Mouse (Mus musculus): ENCODE measurements around the gene Ppm1j. TPM values are rescaled to one million over a fixed set of nuclear protein-coding genes. Genes with fewer than 3 reads are reported as not detected.

Gene Ppm1j
- polyA plus RNA-seq, 1 experiment from 2014 or later: 3.5 TPM

DNA sequence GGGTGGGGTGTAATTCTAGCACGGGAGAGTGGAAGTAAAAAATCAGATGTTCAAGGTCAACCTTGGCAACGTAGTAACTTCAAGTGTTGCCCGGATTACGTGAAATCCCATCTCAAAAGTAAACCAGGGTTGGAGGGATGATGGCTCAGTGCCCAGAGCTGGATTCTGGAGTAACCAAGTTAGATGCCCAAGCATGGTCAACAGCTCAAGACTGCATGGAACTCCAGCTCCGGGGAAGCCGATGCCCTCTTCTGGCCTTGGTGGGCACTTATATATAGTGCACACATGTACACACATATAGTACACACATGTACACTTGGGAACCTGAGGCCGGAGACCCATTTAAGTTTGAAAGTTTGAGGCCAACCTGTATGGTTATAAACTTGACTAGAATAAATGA, 35.3 kb downstream of the Ppm1j start:
- 96% methylated on average over 7 of the region's 7 CpGs for WGBS
- H3K27me3 ChIP-seq: no peaks in the 10 kb centered on the region
- H3K27ac ChIP-seq: no peak overlapping the region
- H3K36me3 ChIP-seq: 0 out of 2 replicates have a peak, but pooled peaks cover 3% of the 10 kb centered on the region
- peaks cover 27% of the 10 kb centered on the region for H3K4me1 ChIP-seq
- no peak for ATAC-seq (ENCODE audit: insufficient number of reproducible peaks, insufficient read depth, low FRiP score, low TSS enrichment, low read depth)
- H3K9ac ChIP-seq: no peak overlapping the region
- H3K4me2 ChIP-seq: peak overlapping the region; percentile 5; the same call in 1 of the 2 replicates
- H3K9me3 ChIP-seq: no peaks in the 10 kb centered on the region
- no peak overlapping the region for H3K4me3 ChIP-seq

DNA sequence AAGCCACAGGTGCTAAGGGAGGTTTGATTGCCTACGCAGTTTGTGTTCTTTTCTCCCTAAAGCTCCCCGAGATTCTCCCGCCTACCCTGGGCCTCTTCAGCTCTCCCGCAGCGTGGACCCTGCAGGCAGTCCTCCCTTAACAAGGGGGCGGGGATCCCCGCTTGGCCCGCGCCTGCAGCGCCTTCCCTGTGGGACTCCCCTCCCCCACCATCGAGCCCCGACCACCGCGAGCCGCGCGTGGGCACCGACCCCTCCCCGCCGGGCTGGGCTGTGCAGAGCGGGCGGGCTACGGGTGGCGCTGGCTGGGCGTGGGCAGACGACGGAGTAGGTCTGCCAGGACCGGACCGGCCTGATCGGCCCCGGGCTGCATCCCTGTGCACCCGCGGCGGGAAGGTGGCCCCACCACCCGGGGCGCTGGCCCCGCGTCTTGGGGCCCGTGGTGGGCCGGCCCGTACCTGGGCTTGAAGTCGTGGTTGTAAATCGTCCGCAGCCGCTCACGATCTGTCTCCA, 36.7 kb downstream of the Ppm1j start:
- peak overlapping the region; percentile 95 for H3K27ac ChIP-seq
- peak overlapping the region; percentile 79 for H3K4me3 ChIP-seq
- H3K4me1 ChIP-seq: peaks cover 27% of the 10 kb centered on the region
- no peaks in the 10 kb centered on the region for H3K9me3 ChIP-seq
- H3K9ac ChIP-seq: peak overlapping the region; percentile 95
- H3K36me3 ChIP-seq: peaks cover 14% of the 10 kb centered on the region
- peak overlapping the region; percentile 82 for H3K4me2 ChIP-seq
- WGBS: 0% methylated on average over 38 of the region's 46 CpGs
- ATAC-seq (ENCODE audit: insufficient number of reproducible peaks, insufficient read depth, low FRiP score, low TSS enrichment, low read depth): peak; percentile 80
- H3K27me3 ChIP-seq: no peaks in the 10 kb centered on the region

DNA sequence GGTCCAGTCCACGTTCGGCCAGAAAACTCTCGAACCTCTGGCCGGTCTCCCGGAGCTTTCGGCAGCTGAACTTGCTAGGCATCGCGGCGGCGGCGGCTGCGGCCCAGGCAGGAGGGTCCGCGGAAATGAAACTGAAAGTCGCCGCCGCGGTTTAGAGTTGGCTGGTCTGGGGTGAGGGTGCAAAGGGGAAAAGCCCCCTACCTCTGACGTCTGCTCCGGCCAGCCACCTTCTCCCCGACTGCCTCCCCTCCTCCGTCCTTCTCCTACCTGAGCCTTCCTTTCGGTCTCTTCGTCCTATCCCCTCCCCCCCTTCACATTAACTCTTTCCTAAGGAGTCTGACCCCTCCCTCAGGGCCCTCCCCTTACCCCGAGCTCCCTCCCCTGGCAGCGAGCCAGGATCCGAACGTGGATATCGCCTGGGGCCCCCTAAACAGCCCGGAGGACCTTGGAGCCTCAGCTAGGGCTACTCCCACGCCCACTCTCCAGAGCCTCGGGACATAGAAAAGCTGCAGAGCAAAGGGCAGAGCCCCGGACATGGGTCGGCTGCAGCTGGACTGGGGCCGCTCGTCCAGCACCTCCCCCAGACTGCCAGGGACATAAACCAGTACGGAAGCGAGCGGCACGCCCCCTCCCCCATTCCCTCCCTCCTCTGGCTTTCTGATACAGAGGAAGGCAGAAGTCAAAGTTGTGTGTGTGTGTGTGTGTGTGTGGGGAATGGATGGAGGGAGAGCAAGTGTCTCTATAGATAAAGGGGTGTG, 37.3 kb downstream of the Ppm1j start, which contains the start of gene Mov10:
Mov10 (minus strand) TSS at position 573 of the 758 bp plus-strand sequence.
- peak within 1 kb of the TSS; percentile 95 for H3K27ac ChIP-seq
- ATAC-seq (ENCODE audit: insufficient number of reproducible peaks, insufficient read depth, low FRiP score, low TSS enrichment, low read depth): peak; percentile 70
- H3K4me3 ChIP-seq: peak within 1 kb of the TSS; percentile 79
- H3K9ac ChIP-seq: peak within 1 kb of the TSS; percentile 95
- no peaks in the 10 kb centered on the region for H3K9me3 ChIP-seq
- under 1% methylated on average over 40 of the region's 40 CpGs for WGBS
- peaks cover 27% of the 10 kb centered on the region for H3K4me1 ChIP-seq
- H3K36me3 ChIP-seq: peaks cover 16% of the 10 kb centered on the region
- H3K27me3 ChIP-seq: no peaks in the 10 kb centered on the region
- H3K4me2 ChIP-seq: peak within 1 kb of the TSS; percentile 82

DNA sequence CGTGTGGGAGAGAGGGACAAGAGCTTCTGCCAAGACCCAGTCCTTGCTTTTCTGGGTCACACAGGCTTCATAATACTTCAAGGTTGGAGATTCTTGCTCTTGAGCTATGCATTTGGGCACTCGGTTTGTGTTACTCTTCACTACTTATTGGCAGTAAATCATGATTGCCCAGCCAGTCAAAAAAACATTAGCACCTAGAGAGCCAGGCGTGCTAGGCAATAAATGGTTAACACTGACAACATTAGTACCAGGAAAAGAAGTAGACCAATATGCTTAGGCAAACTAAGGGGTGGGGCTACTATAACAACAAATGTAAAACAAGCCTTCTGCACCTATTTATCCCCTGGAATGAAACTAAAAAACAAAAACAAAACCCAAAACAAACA, 37.9 kb downstream of the Ppm1j start:
- H3K36me3 ChIP-seq: peaks cover 16% of the 10 kb centered on the region
- ATAC-seq (ENCODE audit: insufficient number of reproducible peaks, insufficient read depth, low FRiP score, low TSS enrichment, low read depth): no peak
- H3K4me1 ChIP-seq: peaks cover 27% of the 10 kb centered on the region
- 7% methylated on average over 3 of the region's 3 CpGs for WGBS
- peak overlapping the region; percentile 82 for H3K4me2 ChIP-seq
- no peaks in the 10 kb centered on the region for H3K9me3 ChIP-seq
- H3K27ac ChIP-seq: peak overlapping the region; percentile 95
- peak overlapping the region; percentile 95 for H3K9ac ChIP-seq
- no peaks in the 10 kb centered on the region for H3K27me3 ChIP-seq
- peak overlapping the region; percentile 79 for H3K4me3 ChIP-seq

DNA sequence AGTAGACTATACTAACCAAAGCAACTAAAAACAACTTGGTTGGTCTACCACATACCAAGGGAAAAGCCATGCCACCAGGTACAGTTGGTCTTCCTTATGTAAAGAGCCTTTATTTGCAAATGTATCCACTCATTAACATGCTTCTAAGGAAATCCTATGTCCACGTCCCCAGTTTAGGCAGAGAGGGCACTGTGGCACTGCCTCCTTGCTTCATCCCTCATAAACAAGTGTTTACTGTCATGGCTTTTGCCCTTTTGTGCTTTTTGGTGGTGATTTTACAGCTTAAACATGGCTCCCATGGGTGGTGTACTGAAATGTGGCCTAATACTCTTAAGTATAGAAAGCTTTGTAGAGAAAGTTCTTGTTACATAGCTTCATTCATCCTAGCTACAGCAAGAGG, 39.6 kb downstream of the Ppm1j start:
- WGBS: 58% methylated on average over 1 of the region's 1 CpGs
- no peak overlapping the region for H3K4me3 ChIP-seq
- no peaks in the 10 kb centered on the region for H3K9me3 ChIP-seq
- no peaks in the 10 kb centered on the region for H3K27me3 ChIP-seq
- peaks cover 22% of the 10 kb centered on the region for H3K36me3 ChIP-seq
- peaks cover 22% of the 10 kb centered on the region for H3K4me1 ChIP-seq
- H3K27ac ChIP-seq: no peak overlapping the region
- H3K4me2 ChIP-seq: no peak overlapping the region
- H3K9ac ChIP-seq: no peak overlapping the region
- ATAC-seq (ENCODE audit: insufficient number of reproducible peaks, insufficient read depth, low FRiP score, low TSS enrichment, low read depth): no peak

DNA sequence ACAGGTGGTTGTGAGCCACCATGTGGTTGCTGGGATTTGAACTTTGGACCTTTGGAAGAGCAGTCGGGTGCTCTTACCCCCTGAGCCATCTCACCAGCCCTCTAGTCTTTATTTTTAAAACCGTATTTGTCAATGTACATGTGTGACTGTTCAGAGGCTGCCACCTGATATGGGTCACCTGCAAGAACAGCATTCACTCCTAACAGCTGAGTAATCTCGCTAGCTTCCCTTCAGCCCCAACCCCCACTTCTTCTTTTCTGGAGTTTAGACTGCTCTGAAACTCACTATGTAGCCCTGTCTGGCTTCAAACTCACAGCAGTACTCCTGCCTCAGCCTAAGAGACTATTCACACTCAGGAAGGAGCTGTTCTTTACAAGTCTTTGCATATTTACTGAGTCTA, 41.6 kb downstream of the Ppm1j start:
- H3K4me3 ChIP-seq: no peak overlapping the region
- ATAC-seq (ENCODE audit: insufficient number of reproducible peaks, insufficient read depth, low FRiP score, low TSS enrichment, low read depth): no peak
- no peaks in the 10 kb centered on the region for H3K27me3 ChIP-seq
- H3K27ac ChIP-seq: no peak overlapping the region
- 82% methylated on average over 3 of the region's 3 CpGs for WGBS
- no peak overlapping the region for H3K9ac ChIP-seq
- no peak overlapping the region for H3K4me2 ChIP-seq
- peaks cover 38% of the 10 kb centered on the region for H3K36me3 ChIP-seq
- H3K4me1 ChIP-seq: peaks cover 9% of the 10 kb centered on the region; the same call in 1 of the 2 replicates
- no peaks in the 10 kb centered on the region for H3K9me3 ChIP-seq

Other genes starting within 250 kb of the Ppm1j start
- 29.6 and 33.6 TPM in 2 replicates for gene Slc16a1, start 142.4 kb upstream of the Ppm1j start, polyA plus RNA-seq (2015; fragmentation: Nextera tagmentation; extraction: Ambion mirVana)
- gene Fam19a3, start 784 bp downstream of the Ppm1j start, polyA plus RNA-seq (2015; fragmentation: Nextera tagmentation; extraction: Ambion mirVana): 0.15 and 0.25 TPM in 2 replicates
- 145 and 158 TPM in 2 replicates for gene Rhoc, start 7.3 kb downstream of the Ppm1j start, polyA plus RNA-seq (2015; fragmentation: Nextera tagmentation; extraction: Ambion mirVana)
- 56.3 and 59.7 TPM in 2 replicates for gene Mov10, start 37.5 kb downstream of the Ppm1j start, polyA plus RNA-seq (2015; fragmentation: Nextera tagmentation; extraction: Ambion mirVana)
- gene St7l, start 82.9 kb downstream of the Ppm1j start, polyA plus RNA-seq (2015; fragmentation: Nextera tagmentation; extraction: Ambion mirVana): 35.7 and 40.9 TPM in 2 replicates
- 186 and 190 TPM in 2 replicates for gene Capza1, start 83.4 kb downstream of the Ppm1j start, polyA plus RNA-seq (2015; fragmentation: Nextera tagmentation; extraction: Ambion mirVana)
- 1.3 and 1.8 TPM in 2 replicates for gene Wnt2b, start 180.9 kb downstream of the Ppm1j start, polyA plus RNA-seq (2015; fragmentation: Nextera tagmentation; extraction: Ambion mirVana)

Measured in embryonic facial prominence, embryonic 13.5 days (tissue).